Mouse (Mus musculus) right cerebral cortex, postnatal 25 days (tissue): ENCODE measurements around the gene Fbxo4.

Experiments used
- DNase-seq: peaks from one replicate; pipeline ENCODE4 v3.0.0; 2022

Fbxo4 gene

DNA sequence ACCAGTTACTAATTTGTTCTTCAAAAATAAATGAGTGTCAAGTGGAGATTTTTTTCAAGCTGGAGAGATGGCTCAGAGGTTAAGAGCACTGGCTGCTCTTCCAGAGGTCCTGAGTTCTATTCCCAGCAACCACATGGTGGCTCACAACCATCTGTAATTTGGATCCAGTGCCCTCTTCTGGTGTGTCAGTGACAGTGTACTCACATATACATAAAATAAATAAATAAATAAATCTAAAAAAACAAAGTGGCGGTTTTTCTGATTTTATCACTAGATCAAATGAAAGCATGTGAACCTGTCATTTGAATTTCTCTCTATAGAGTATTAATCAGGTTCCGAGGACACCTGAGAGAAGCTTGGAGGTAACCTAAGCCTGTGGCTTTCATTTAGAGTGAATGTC lies 1.1 kb downstream of the Fbxo4 start:
- no peak for DNase-seq

DNA sequence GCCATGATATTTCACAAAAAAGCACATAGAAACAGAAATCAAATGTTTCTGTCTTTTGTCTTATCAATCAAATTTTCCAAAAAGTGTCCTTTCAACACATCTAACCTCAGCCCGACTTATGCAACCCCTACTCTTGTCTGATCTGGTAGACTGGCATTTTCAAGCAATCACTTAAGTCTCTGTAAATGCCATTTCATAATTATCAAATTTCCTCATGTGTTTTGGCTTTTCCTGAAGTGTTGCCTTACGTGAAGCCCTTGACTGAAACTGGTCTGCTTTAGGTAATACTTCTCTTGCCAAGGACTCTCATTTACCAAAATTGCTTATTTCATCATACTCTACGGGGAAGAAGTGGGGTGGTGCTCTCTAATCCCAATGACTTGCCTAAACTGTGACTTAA lies 6.1 kb downstream of the Fbxo4 start:
- DNase-seq: no peak

DNA sequence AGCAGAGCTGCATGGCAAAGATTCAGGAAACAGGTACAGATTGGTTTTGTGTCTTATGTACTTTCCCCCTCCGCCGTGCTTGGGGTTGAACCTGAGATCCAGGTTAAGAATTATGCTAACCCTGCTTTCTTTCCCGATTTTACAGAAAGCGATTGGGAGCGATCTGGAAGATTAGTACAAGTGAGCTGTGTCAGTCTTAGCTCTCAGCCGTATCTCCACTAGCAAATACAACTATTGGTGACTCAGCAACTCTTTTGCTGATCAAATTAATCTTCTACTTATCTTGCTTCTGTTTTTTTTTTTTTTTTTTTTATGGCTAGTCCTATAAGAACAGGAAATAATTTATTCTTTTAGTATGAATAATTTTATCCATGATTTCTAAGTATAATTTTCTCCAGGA lies 9.2 kb downstream of the Fbxo4 start:
- no peak for DNase-seq

DNA sequence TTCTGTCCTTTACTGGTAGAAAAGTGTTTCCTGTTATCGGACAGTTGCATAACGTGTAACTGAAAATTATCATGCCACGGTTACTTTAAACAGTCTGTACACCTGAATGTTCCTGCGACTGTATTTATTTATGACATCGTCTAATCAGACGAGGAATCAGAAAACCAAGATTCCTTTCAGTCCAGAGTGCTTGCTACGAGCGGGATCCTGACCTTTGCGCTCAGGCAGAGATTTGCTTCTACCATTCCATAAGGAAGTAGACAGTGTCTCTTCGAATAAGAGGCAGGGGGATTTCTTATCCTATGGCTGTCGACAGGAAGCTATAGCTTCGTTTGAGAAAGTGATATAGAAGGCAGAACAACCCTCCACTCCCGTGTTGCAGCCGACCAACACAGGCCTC lies 9.6 kb downstream of the Fbxo4 start:
- no peak for DNase-seq

DNA sequence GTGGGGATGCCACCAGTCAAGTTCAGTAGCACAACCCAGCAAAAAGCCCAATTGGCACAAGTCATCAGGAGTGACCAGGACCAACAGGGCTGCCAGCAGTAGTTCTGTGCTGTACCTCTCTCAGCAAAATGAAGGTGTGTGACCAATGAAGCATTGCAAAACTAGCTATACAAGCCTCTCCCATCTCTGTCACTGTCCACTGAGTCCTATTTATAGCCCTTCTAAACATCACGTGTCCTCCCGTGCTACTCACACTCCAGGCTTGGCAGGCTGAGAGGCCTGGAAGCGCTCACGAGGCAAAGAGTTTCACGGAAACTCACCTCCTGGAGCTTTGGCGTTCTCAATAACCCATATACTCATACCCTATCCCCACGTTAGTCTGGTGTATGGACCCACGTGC lies 17.1 kb downstream of the Fbxo4 start:
- no peak for DNase-seq

DNA sequence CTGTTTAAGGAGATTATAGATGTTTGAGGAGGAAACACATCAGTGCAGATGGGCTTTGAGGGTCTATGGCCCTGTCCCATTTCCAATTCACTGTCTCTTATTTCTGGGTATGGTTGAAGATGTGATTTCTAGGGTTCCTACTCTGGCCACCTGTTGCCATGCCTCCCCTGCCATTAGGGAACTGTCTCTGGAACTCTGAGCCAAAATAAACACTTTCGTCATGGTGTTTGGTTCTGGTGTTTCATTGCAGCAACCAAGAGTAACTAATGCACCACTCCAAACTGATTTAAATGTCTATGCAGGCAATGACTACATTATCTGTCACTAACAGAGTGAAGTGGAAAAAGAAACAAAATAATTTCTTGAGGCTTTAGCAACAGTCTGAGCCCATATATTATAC lies 19.3 kb downstream of the Fbxo4 start:
- no peak for DNase-seq

DNA sequence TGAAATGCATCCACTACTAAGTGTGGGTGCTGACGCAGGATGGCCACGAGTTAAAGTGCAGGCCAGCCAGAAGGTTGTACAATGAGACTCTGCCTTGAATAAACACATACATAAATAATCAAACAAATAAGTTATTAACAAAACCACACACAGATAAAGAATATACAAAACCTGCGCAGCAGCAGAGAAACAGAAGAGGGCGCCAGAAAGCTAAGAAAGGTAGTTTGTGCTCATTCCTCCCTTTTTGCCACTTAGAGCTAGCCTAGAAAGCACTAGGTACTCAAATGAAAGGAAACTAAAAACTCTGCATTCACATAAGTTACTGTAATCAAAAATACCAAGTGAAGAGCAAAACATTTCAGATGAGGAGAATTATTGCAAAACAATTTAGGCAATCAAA lies 21.4 kb downstream of the Fbxo4 start:
- DNase-seq: peak; percentile 28

DNA sequence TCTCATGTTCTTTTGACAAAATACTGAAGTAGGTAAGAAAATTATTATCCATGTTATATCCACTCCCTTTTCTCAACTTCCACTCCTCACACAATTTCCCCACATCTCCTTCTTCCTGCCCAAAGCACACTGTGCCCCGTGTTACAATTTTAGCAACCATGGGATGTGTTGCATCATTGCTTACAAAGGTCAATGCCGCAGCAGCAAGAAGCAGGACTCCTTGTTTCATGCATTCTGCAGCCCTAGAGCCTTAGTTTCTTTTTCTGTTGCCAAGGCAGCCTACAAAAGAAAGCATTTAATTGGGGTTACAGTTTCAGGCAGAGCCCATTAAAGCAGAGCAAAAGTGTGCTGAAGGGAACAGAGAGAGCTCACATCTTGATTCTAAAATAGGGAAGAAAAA lies 24.4 kb downstream of the Fbxo4 start:
- no peak for DNase-seq

DNA sequence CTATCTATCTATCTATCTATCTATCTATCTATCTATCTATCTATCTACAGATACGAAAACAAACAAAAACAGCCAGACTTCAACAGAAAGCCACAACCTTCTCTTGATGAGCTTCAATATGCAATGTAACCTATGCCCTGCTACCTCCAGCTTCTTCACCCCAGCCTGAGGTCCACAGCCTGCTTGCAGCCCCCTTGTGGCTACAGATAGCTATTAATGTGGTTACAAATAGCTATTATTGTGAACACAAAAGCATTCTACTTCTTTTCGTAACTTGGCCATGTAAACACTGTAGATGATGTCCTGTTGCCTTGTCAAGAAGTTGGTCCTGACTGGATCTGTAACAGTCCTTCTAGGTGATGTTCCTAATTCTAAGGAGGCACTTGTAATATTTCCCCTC lies 41.2 kb downstream of the Fbxo4 start:
- DNase-seq: no peak

DNA sequence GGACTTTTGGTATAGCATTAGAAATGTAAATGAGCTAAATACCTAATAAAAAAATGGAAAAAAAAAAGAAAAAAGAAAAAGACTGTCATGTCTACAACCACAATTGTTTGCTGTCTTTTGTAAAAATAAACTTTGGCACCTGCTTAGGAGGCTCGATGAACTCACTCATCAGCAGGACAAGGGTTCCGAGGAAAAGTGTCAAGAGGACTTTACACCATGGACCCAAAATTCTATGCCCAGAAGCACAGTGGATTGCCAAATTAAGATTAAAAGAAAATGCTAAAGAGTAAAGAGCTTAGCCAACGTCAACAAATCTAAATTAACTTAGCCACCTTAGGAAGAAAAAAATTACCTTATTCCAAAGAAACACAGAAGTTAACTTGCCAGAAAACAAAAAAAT lies 43.3 kb downstream of the Fbxo4 start:
- DNase-seq: no peak

DNA sequence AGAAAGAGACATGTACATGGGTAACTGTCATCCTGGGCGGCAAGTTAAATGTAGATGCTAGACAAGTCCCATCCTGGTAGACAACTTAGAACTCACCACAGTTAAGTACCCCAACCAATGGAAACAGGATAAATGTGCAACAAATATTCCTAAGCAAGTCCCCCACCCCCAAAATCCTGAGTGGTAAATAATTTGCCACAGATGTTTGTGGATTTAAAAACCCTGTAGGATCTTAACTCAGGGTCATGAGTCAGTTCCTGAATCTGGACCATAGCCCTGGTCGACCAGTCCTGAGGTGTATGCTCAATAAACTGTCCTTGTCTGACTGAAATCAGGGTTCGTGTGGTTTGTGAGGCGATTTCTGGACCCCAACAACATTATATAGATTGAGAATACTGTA lies 45.9 kb downstream of the Fbxo4 start:
- no peak for DNase-seq

DNA sequence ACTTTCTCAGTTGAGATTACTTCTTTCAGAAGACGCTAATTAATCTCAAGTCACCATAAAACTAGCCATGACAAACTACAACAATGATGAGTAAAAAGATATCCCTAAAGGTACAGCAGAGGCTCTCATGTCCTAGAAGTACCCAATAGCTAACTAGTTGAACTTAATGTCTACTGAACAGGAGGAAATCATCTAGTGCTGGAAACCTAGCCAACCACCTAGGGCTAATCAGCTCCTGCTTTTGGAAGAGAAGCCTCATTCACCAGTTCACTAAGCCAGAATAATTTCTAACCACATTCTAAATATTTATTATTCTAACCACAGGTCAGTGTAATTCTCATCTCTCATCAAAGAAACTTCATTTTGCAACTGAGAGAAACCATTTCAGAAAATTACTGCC lies 47.4 kb downstream of the Fbxo4 start:
- DNase-seq: no peak
